Mouse (Mus musculus): ENCODE data around the gene Ctso. TPM values are rescaled to one million over a fixed set of nuclear protein-coding genes. Genes with fewer than 3 reads are reported as not detected.

The Ctso gene
- 43.8 TPM for polyA plus RNA-seq (2017; shearing (Covaris generic))

GRCm38 (mm10) chr3:81932141-81933101 lies at the start of gene Ctso:
Gene Ctso (plus strand): TSS chr3:81932601.

GRCm38 (mm10) chr3:81976102-81976501 lies 43.7 kb downstream of the Ctso start, which contains the start of gene Tdo2:
Gene Tdo2 (minus strand): TSS chr3:81976202.

GRCm38 (mm10) chr3:81981990-81982389 lies 49.6 kb downstream of the Ctso start, which contains the start of gene Asic5:
Gene Asic5 (plus strand): TSS chr3:81982290.

Other genes starting within 250 kb of the Ctso start
- not detected for gene Tdo2, start 43.6 kb downstream of the Ctso start, polyA plus RNA-seq (2017; shearing (Covaris generic))
- gene Asic5, start 49.7 kb downstream of the Ctso start, polyA plus RNA-seq (2017; shearing (Covaris generic)) = not detected
- 1.0 TPM for gene Gucy1b1, start 142.1 kb downstream of the Ctso start, polyA plus RNA-seq (2017; shearing (Covaris generic))
- gene Gucy1a1, start 213.2 kb downstream of the Ctso start, polyA plus RNA-seq (2017; shearing (Covaris generic)) = 1.9 TPM